Mouse (Mus musculus) CH12.LX (cell line): ENCODE measurements at regions not wholly inside any gene's neighbourhood (a gene's known extent, or its start where the extent isn't known, plus 50 kb on each side); places are given as distances from the start of the nearest gene placed in this dataset.

ENCODE experiments used
- DNase-seq: peaks from one replicate; pipeline ENCODE4 v3.0.0-alpha.2; 2013; ENCODE audit errors: extremely low read depth
- H3K27ac ChIP-seq: 2 replicates; pipeline ENCODE4 v1.5.1; 2012; ENCODE audit warnings: low read depth, mild to moderate bottlenecking, control low read depth, moderate library complexity; ENCODE audit not compliant: insufficient read depth
- H3K27me3 ChIP-seq: replicated peaks from 2 replicates; pipeline ENCODE3; 2012; ENCODE audit warnings: inconsistent platforms
- H3K36me3 ChIP-seq, 2 experiments: replicated peaks in 1 of 2; 2 replicates each; pipeline versions ENCODE3 to v1.6.1; 2012; ENCODE audit warnings: inconsistent platforms in 1 of 2, low read length in 1 of 2, mild to moderate bottlenecking in 1 of 2, mixed read lengths in 1 of 2, moderate library complexity in 1 of 2; ENCODE audit not compliant: control insufficient read depth in 1 of 2, insufficient read depth in 1 of 2
- H3K4me1 ChIP-seq, 2 experiments: 2 replicates each; pipeline ENCODE4 v1.6.1; 2012; ENCODE audit warnings: inconsistent platforms in 1 of 2, moderate library complexity in 1 of 2; ENCODE audit not compliant: insufficient read depth in 2 of 2, control insufficient read depth in 1 of 2
- H3K4me2 ChIP-seq: 2 replicates; pipeline ENCODE4 v1.6.1; 2012; ENCODE audit warnings: low read depth, mild to moderate bottlenecking, control low read depth; ENCODE audit not compliant: poor library complexity, insufficient read depth, severe bottlenecking
- H3K4me3 ChIP-seq, 3 experiments: fragments of 150-350 bp in 1 of 3; sonication (generic) in 1 of 3; replicated peaks in 1 of 3; 2 replicates each; pipeline versions ENCODE3 to v1.5.1; 2011 to 2012; ENCODE audit warnings: low read depth in 2 of 3, low read length in 2 of 3, mild to moderate bottlenecking in 2 of 3, moderate library complexity in 2 of 3, control low read depth in 1 of 3, improper control_type of control experiment in 1 of 3, inconsistent platforms in 1 of 3, mixed read lengths in 1 of 3; ENCODE audit not compliant: poor library complexity in 1 of 3
- H3K79me2 ChIP-seq: replicated peaks from 2 replicates; pipeline ENCODE4 v1.6.1; 2012; ENCODE audit warnings: mild to moderate bottlenecking, moderate library complexity; ENCODE audit not compliant: control insufficient read depth, poor library complexity, insufficient read depth, severe bottlenecking; ENCODE audit errors: extremely low read depth
- H3K9ac ChIP-seq: 2 replicates; pipeline ENCODE4 v1.6.1; 2012; ENCODE audit warnings: low read depth, mild to moderate bottlenecking, control low read depth, moderate library complexity; ENCODE audit not compliant: insufficient read depth
- H3K9me3 ChIP-seq: replicated peaks from 2 replicates; pipeline ENCODE3; 2012; ENCODE audit warnings: low read length, inconsistent platforms, mixed read lengths
- CTCF ChIP-seq, 2 experiments: IDR thresholded peaks in 1 of 2; conservative IDR thresholded peaks in 1 of 2; 2 replicates each; pipeline ENCODE4 v1.5.1; 2011 to 2012; ENCODE audit warnings: low read depth in 2 of 2, low read length in 2 of 2, improper control_type of control experiment in 1 of 2, inconsistent platforms in 1 of 2, mild to moderate bottlenecking in 1 of 2, moderate library complexity in 1 of 2
- E2F4 ChIP-seq: IDR thresholded peaks from 2 replicates; pipeline ENCODE4 v1.6.1; 2011; ENCODE audit warnings: low read depth, low read length, improper control_type of control experiment; ENCODE audit not compliant: insufficient replicate concordance
- EP300 ChIP-seq: IDR thresholded peaks from 2 replicates; pipeline ENCODE4 v1.6.1; 2011; ENCODE audit warnings: low read length, improper control_type of control experiment
- ETS1 ChIP-seq: conservative IDR thresholded peaks from 2 replicates; pipeline ENCODE4 v1.6.1; 2012; ENCODE audit warnings: low read depth, mild to moderate bottlenecking, inconsistent platforms, low read length, improper control_type of control experiment, moderate library complexity
- GABPA ChIP-seq: IDR thresholded peaks from 2 replicates; pipeline ENCODE4 v1.6.1; 2012; ENCODE audit warnings: low read depth, low read length, improper control_type of control experiment, inconsistent platforms; ENCODE audit not compliant: insufficient replicate concordance
- HCFC1 ChIP-seq: IDR thresholded peaks from 2 replicates; pipeline ENCODE4 v1.6.1; 2012; ENCODE audit warnings: low read depth, mild to moderate bottlenecking, inconsistent platforms, low read length, improper control_type of control experiment
- JUN ChIP-seq: IDR thresholded peaks from 2 replicates; pipeline ENCODE4 v1.6.1; 2011; ENCODE audit warnings: low read depth, mild to moderate bottlenecking, low read length, improper control_type of control experiment, moderate library complexity; ENCODE audit not compliant: insufficient read depth
- JUND ChIP-seq: conservative IDR thresholded peaks from 2 replicates; pipeline ENCODE4 v1.6.1; 2011; ENCODE audit warnings: low read depth, low read length, improper control_type of control experiment
- MAX ChIP-seq: IDR thresholded peaks from 2 replicates; pipeline ENCODE4 v1.6.1; 2011; ENCODE audit warnings: low read length, improper control_type of control experiment
- MAZ ChIP-seq: IDR thresholded peaks from 2 replicates; pipeline ENCODE4 v1.6.1; 2012; ENCODE audit warnings: low read depth, mild to moderate bottlenecking, inconsistent platforms, low read length, improper control_type of control experiment, moderate library complexity
- MEF2A ChIP-seq: IDR thresholded peaks from 2 replicates; pipeline ENCODE4 v1.6.1; 2014; ENCODE audit warnings: low read depth, mild to moderate bottlenecking, inconsistent platforms, low read length, improper control_type of control experiment, borderline replicate concordance
- MXI1 ChIP-seq: IDR thresholded peaks from 2 replicates; pipeline ENCODE4 v1.6.1; 2011; ENCODE audit warnings: mild to moderate bottlenecking, low read depth, low read length, improper control_type of control experiment
- MYC ChIP-seq: IDR thresholded peaks from 2 replicates; pipeline ENCODE4 v1.6.1; 2011; ENCODE audit warnings: low read depth, mild to moderate bottlenecking, improper control_type of control experiment, low read length
- NELFE ChIP-seq: IDR thresholded peaks from 2 replicates; pipeline ENCODE4 v1.6.1; 2011; ENCODE audit warnings: low read depth, low read length, improper control_type of control experiment
- PAX5 ChIP-seq: IDR thresholded peaks from 2 replicates; pipeline ENCODE4 v1.6.1; 2012; ENCODE audit warnings: low read length, inconsistent platforms, mixed read lengths
- POLR2A ChIP-seq: IDR thresholded peaks from 2 replicates; pipeline ENCODE4 v1.6.1; 2011; ENCODE audit warnings: low read depth, mild to moderate bottlenecking, improper control_type of control experiment, low read length
- POLR2AphosphoS2 ChIP-seq: IDR thresholded peaks from 2 replicates; pipeline ENCODE4 v1.6.1; 2011; ENCODE audit warnings: low read depth, low read length, improper control_type of control experiment
- RAD21 ChIP-seq: IDR thresholded peaks from 2 replicates; pipeline ENCODE4 v1.6.1; 2011; ENCODE audit warnings: low read depth, mild to moderate bottlenecking, low read length, improper control_type of control experiment, moderate library complexity
- RCOR1 ChIP-seq: conservative IDR thresholded peaks from 2 replicates; pipeline ENCODE4 v1.6.1; 2012; ENCODE audit warnings: low read depth, mild to moderate bottlenecking, inconsistent platforms, low read length, improper control_type of control experiment
- TCF12 ChIP-seq: IDR thresholded peaks from 2 replicates; pipeline ENCODE4 v1.6.1; 2014; ENCODE audit warnings: low read depth, mild to moderate bottlenecking, inconsistent platforms, low read length, improper control_type of control experiment
- UBTF ChIP-seq: IDR thresholded peaks from 2 replicates; pipeline ENCODE4 v1.6.1; 2012; ENCODE audit warnings: low read depth, mild to moderate bottlenecking, inconsistent platforms, low read length, improper control_type of control experiment, moderate library complexity
- USF2 ChIP-seq: conservative IDR thresholded peaks from 2 replicates; pipeline ENCODE4 v1.6.1; 2011; ENCODE audit warnings: low read depth, low read length, improper control_type of control experiment
- ZC3H11A ChIP-seq: IDR thresholded peaks from 2 replicates; pipeline ENCODE4 v1.6.1; 2012; ENCODE audit warnings: low read depth, mild to moderate bottlenecking, inconsistent platforms, low read length, improper control_type of control experiment
- ZKSCAN1 ChIP-seq: IDR thresholded peaks from 2 replicates; pipeline ENCODE4 v1.6.1; 2012; ENCODE audit warnings: low read depth, inconsistent platforms, low read length, improper control_type of control experiment, borderline replicate concordance
- dilution Hi-C: fragments of 300-500 bp; cut with MboI; formaldehyde crosslinking; loops from 2 replicates; pipeline ENCODE4 v1.14.3; 2020; ENCODE audit warnings: low sequenced_read_pairs; ENCODE audit not compliant: extremely low pct_unique_long_range_greater_than_20kb, extremely low pct_ligation_motif_present
- in situ Hi-C: fragments of 300-500 bp; cut with MboI; formaldehyde crosslinking; loops from 3 replicates; pipeline ENCODE4 v1.14.3; 2019; ENCODE audit warnings: low sequenced_read_pairs, low pct_ligation_motif_present, low pct_unique_long_range_greater_than_20kb, mixed read lengths

DNA sequence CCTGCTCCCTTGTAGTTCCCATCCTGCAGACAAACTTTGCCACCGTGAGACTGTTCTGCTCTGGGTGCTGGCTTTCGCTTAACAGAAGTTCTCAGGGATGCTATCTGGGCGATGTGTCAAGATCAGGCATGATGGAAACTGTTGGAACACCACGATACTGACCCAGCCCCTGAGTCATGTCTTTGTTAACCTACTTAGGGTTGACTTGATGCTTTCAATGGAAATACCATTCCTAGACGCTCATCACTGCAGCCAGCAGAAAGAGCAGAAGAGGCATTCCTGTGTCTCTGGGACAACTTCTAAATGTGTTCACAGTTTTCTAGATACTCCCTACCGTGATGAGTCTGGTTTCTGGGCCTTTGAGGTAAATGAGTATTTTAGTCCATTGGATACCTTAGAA, 108.2 kb upstream of the H2al1a start:
- Histone ChIP-seq H3K9ac (no peak overlapping the region), H3K79me2 (no peaks in the 10 kb centered on the region), H3K4me2 (no peak overlapping the region)
- TF ChIP-seq POLR2A (no peak), ETS1 (no peak), POLR2AphosphoS2 (no peak), JUN (no peak), UBTF (no peak), HCFC1 (no peak), RCOR1 (no peak), MAX (no peak), NELFE (no peak), MAZ (no peak), ZKSCAN1 (no peak), USF2 (no peak), CTCF (conservative IDR thresholded peaks at IDR 0.05 in 1 of 2, IDR thresholded peaks at IDR 0.05 in 1 of 2; ENCODE audit: low read depth in 2 of 2, low read length in 2 of 2) (no peak), MYC (no peak), GABPA (no peak), E2F4 (no peak), PAX5 (no peak), MXI1 (no peak), MEF2A (no peak), RAD21 (no peak)
- TF ChIP-seq, all 38 proteins: peak for 0
- H3K36me3 ChIP-seq: no peaks in the 10 kb centered on the region
- H3K9me3 ChIP-seq: no peaks in the 10 kb centered on the region
- H3K4me3 ChIP-seq: no peak overlapping the region
- in situ Hi-C loops (no loop called here), dilution Hi-C loops (no loop called here)
- no peaks in the 10 kb centered on the region for H3K4me1 ChIP-seq
- H3K27ac ChIP-seq: no peak overlapping the region
- H3K27me3 ChIP-seq: no peaks in the 10 kb centered on the region
- DNase-seq: no peak

DNA sequence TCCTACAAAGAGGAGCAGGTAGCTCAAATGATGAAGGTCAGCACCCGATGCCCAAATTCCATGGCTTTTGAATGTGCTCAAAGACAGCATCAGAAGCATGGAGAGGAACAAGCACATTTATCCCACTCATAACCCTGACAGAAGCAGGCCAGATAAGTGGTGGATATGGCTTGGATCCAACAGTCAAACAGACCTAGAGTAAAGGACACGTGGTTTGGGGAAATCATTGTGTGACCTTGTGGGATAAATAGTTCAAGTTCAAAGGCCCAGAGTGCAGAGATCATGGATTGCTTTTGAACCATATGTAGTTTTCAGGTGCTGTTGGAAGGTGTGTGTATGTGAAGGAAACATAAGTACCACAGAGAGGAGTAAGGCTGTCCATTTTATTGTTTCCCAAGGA, 94.9 kb upstream of the H2al1a start:
- in situ Hi-C loops: no loop called here
- Histone ChIP-seq H3K79me2 (no peaks in the 10 kb centered on the region), H3K4me2 (no peak overlapping the region), H3K9ac (no peak overlapping the region), H3K27me3 (no peaks in the 10 kb centered on the region), H3K36me3 (no peaks in the 10 kb centered on the region), H3K9me3 (no peaks in the 10 kb centered on the region), H3K27ac (no peak overlapping the region), H3K4me3 (no peak overlapping the region), H3K4me1 (no peaks in the 10 kb centered on the region)
- no peak for DNase-seq
- dilution Hi-C loops: no loop called here
- TF ChIP-seq EP300 (no peak), HCFC1 (no peak), NELFE (no peak), MAX (no peak), UBTF (no peak), USF2 (no peak), ZC3H11A (no peak), MXI1 (no peak), GABPA (no peak), POLR2AphosphoS2 (no peak), POLR2A (no peak), CTCF (conservative IDR thresholded peaks at IDR 0.05 in 1 of 2, IDR thresholded peaks at IDR 0.05 in 1 of 2; ENCODE audit: low read depth in 2 of 2, low read length in 2 of 2) (no peak), JUND (no peak), ZKSCAN1 (no peak), TCF12 (no peak)
